ENCODE assay signal across 8 mouse cellular contexts in genomic region chr11:84068191-84069033, GRCm38 (mm10). TPM values are rescaled to one million over a fixed set of nuclear protein-coding genes. Genes with fewer than 3 reads are reported as not detected.
DNase-seq lines count a peak whose midpoint lies in the region; ATAC-seq and TF ChIP-seq lines count a peak whose summit lies in the region.

No protein-coding gene starts in this region.

- TF ChIP-seq CTCF in kidney, postnatal 0 days (IDR thresholded peaks at IDR 0.05; ENCODE audit: low read depth), result no peak
- no peak for TF ChIP-seq CTCF in lung, postnatal 0 days (IDR thresholded peaks at IDR 0.05)

- peak overlapping the region; percentile 82 for H3K4me2 ChIP-seq in heart, embryonic 13.5 days
- H3K4me2 ChIP-seq in kidney, postnatal 0 days (ENCODE audit: low read length), result peak overlapping the region; percentile 95
- H3K4me2 ChIP-seq in lung, postnatal 0 days (replicated peaks; ENCODE audit: low read depth, low read length), result peak overlapping the region; percentile 89

- peaks cover 51% of the 10 kb centered on the region for H3K27me3 ChIP-seq in heart, embryonic 13.5 days (replicated peaks)
- H3K27me3 ChIP-seq in kidney, postnatal 0 days (ENCODE audit: insufficient read depth, low read length), result no peaks in the 10 kb centered on the region
- no peaks in the 10 kb centered on the region for H3K27me3 ChIP-seq in lung, postnatal 0 days (replicated peaks; ENCODE audit: insufficient read depth, low read length)

- H3K4me3 ChIP-seq in heart, embryonic 13.5 days, result peak overlapping the region; percentile 64
- peak overlapping the region; percentile 66 for H3K4me3 ChIP-seq in kidney, postnatal 0 days (replicated peaks; ENCODE audit: low read depth, low read length)
- peak overlapping the region; percentile 64 for H3K4me3 ChIP-seq in lung, postnatal 0 days (ENCODE audit: low read depth, low read length)

- TF ChIP-seq EP300 in lung, postnatal 0 days (IDR thresholded peaks at IDR 0.05), result no peak

- no peak overlapping the region for H3K27ac ChIP-seq in heart, embryonic 13.5 days (replicated peaks)
- peak overlapping the region; percentile 47 for H3K27ac ChIP-seq in kidney, postnatal 0 days
- peak overlapping the region; percentile 88 for H3K27ac ChIP-seq in lung, postnatal 0 days (ENCODE audit: low read length)

- H3K9ac ChIP-seq in heart, embryonic 13.5 days, result peak overlapping the region; percentile 83
- peak overlapping the region; percentile 73 for H3K9ac ChIP-seq in kidney, postnatal 0 days (ENCODE audit: low read depth, low read length)
- peak overlapping the region; percentile 44 for H3K9ac ChIP-seq in lung, postnatal 0 days (replicated peaks; ENCODE audit: low read depth)

- H3K9me3 ChIP-seq in heart, embryonic 13.5 days, result no peaks in the 10 kb centered on the region
- no peaks in the 10 kb centered on the region for H3K9me3 ChIP-seq in kidney, postnatal 0 days (replicated peaks; ENCODE audit: low read length)
- no peaks in the 10 kb centered on the region for H3K9me3 ChIP-seq in lung, postnatal 0 days (ENCODE audit: low read length)

- ATAC-seq in heart, embryonic 13.5 days (ENCODE audit: extremely low read depth, insufficient number of reproducible peaks, low FRiP score, low TSS enrichment), result no peak
- ATAC-seq in kidney, postnatal 0 days (replicated peaks; ENCODE audit: low FRiP score, low read depth), result peak; percentile 47; the same call in 1 of the 2 replicates
- ATAC-seq in lung, postnatal 0 days, result peak; percentile 78

- no peaks in the 10 kb centered on the region for H3K36me3 ChIP-seq in heart, embryonic 13.5 days
- no peaks in the 10 kb centered on the region for H3K36me3 ChIP-seq in kidney, postnatal 0 days (ENCODE audit: insufficient read depth, low read length)
- H3K36me3 ChIP-seq in lung, postnatal 0 days (ENCODE audit: insufficient read depth, low read length), result no peaks in the 10 kb centered on the region

- 1% methylated on average over 61 of the region's 63 CpGs for WGBS in heart, embryonic 13.5 days
- 2% methylated on average over 60 of the region's 63 CpGs for WGBS in kidney, postnatal 0 days
- WGBS in lung, postnatal 0 days, result 3% methylated on average over 41 of the region's 63 CpGs

- H3K4me1 ChIP-seq in heart, embryonic 13.5 days, result peaks cover 40% of the 10 kb centered on the region
- peaks cover 15% of the 10 kb centered on the region; the same call in 1 of the 2 replicates for H3K4me1 ChIP-seq in kidney, postnatal 0 days (replicated peaks; ENCODE audit: insufficient read depth, low read length)
- H3K4me1 ChIP-seq in lung, postnatal 0 days (ENCODE audit: insufficient read depth, low read depth, low read length), result no peaks in the 10 kb centered on the region; the same call in 1 of the 2 replicates

- peak; percentile 6 to 20 for DNase-seq in CD8-positive naive resting alpha-beta T cell, adult 2 months (ENCODE audit: low read depth in 2 of 2, low spot score in 2 of 2)
- peak; percentile 21 for DNase-seq in adipocyte (ENCODE audit: low spot score)
- peak; percentile 65 for DNase-seq in embryo, embryonic 9.5 days (ENCODE audit: extremely low spot score)
- peak; percentile 46 for DNase-seq in kidney, postnatal 0 days (ENCODE audit: low spot score)
- peak; percentile 78 for DNase-seq in lung, postnatal 0 days (ENCODE audit: low spot score)
- peak; percentile 65 to 66 for DNase-seq in right cerebral cortex, adult 2 months (ENCODE audit: low spot score in 2 of 2)
- DNase-seq in yolk sac, embryonic 10.5 days (ENCODE audit: low spot score), result peak; percentile 50

RNA-seq across cellular contexts. Expression of gene Dusp14, which starts 0.6 kb away (rescaled TPM):
- 5.1 and 6.6 TPM in 2 replicates for polyA plus RNA-seq in heart, embryonic 13.5 days (2015; fragmentation: Nextera tagmentation; extraction: Ambion mirVana)
- polyA plus RNA-seq in kidney, postnatal 0 days (2015; fragmentation: Nextera tagmentation; extraction: Ambion mirVana), result 45.6 and 47.2 TPM in 2 replicates
- 66.7 and 69.2 TPM in 2 replicates for polyA plus RNA-seq in lung, postnatal 0 days (2015; fragmentation: Nextera tagmentation; extraction: Ambion mirVana)

Comparison
In these comparisons a context has a peak if more than half of its experiments do, and no peak if none do; other contexts are left out.
1. DNase-seq: peak in every context shown above with its lines; median percentile 78 in lung, postnatal 0 days; 66 in right cerebral cortex, adult 2 months; 65 in embryo, embryonic 9.5 days; 50 in yolk sac, embryonic 10.5 days; 46 in kidney, postnatal 0 days; 21 in adipocyte; 13 in CD8-positive naive resting alpha-beta T cell, adult 2 months.